Mouse (Mus musculus): Measurements from ENCODE around the gene Qk. TPM values are rescaled to one million over a fixed set of nuclear protein-coding genes. Genes with fewer than 3 reads are reported as not detected.

Gene Qk
- total and polyA plus RNA-seq, 3 experiments, result 58.4 to 1,938 (median 128) TPM

GRCm38 (mm10) chr17:10209154-10209777, 110.4 kb downstream of the Qk start:
- H3K4me1 ChIP-seq (ENCODE audit: control insufficient read depth in 1 of 2, insufficient read depth in 2 of 2, low read length in 2 of 2), result no peaks in the 10 kb centered on the region
- H3K4me3 ChIP-seq (ENCODE audit: control insufficient read depth in 1 of 2, insufficient read depth in 1 of 2, low read depth in 2 of 2, low read length in 2 of 2), result no peak overlapping the region
- no peaks in the 10 kb centered on the region for H3K27me3 ChIP-seq (ENCODE audit: control insufficient read depth in 1 of 2, insufficient read depth in 2 of 2, low read length in 2 of 2)
- H3K9me3 ChIP-seq (replicated peaks; ENCODE audit: insufficient read depth, low read length), result no peaks in the 10 kb centered on the region
- H3K79me2 ChIP-seq (ENCODE audit: control insufficient read depth, insufficient read depth, low read length, poor library complexity), result no peaks in the 10 kb centered on the region
- H3K27ac ChIP-seq (ENCODE audit: control insufficient read depth, low read depth, low read length), result no peak overlapping the region
- H3K36me3 ChIP-seq (ENCODE audit: control insufficient read depth in 1 of 2, insufficient read depth in 2 of 2, low read length in 2 of 2), result peaks cover 0 to 13% of the 10 kb centered on the region in 2 experiments; a peak in 2 of 4 replicates
- TF ChIP-seq E2F4 (IDR thresholded peaks at IDR 0.05; ENCODE audit: borderline replicate concordance, low read depth, low read length) (no peak), ZC3H11A (IDR thresholded peaks at IDR 0.05; ENCODE audit: low read depth, low read length) (no peak), MAZ (IDR thresholded peaks at IDR 0.05; ENCODE audit: low read depth, low read length) (no peak), SMC3 (IDR thresholded peaks at IDR 0.05; ENCODE audit: low read depth, low read length) (no peak), JUND (IDR thresholded peaks at IDR 0.05; ENCODE audit: low read depth, low read length) (no peak), UBTF (IDR thresholded peaks at IDR 0.05; ENCODE audit: borderline replicate concordance, insufficient read depth, low read depth, low read length) (no peak), TCF12 (IDR thresholded peaks at IDR 0.05; ENCODE audit: low read depth, low read length) (no peak), BHLHE40 (IDR thresholded peaks at IDR 0.05; ENCODE audit: borderline replicate concordance, low read depth, low read length) (no peak), CTCF (IDR thresholded peaks at IDR 0.05 in 2 of 3, conservative IDR thresholded peaks at IDR 0.05 in 1 of 3; ENCODE audit: control insufficient read depth in 1 of 3, insufficient read depth in 1 of 3, low read depth in 2 of 3, low read length in 3 of 3, poor library complexity in 1 of 3, severe bottlenecking in 1 of 3) (no peak), USF2 (IDR thresholded peaks at IDR 0.05; ENCODE audit: borderline replicate concordance in 1 of 2, insufficient read depth in 1 of 2, low read depth in 1 of 2, low read length in 2 of 2) (no peak), RAD21 (IDR thresholded peaks at IDR 0.05; ENCODE audit: low read depth, low read length) (no peak), ETS1 (IDR thresholded peaks at IDR 0.05; ENCODE audit: low read depth, low read length) (no peak)
- no peak overlapping the region for H3K9ac ChIP-seq (ENCODE audit: control insufficient read depth, low read depth, low read length, poor library complexity, severe bottlenecking)
- DNase-seq (ENCODE audit: low read depth, low spot score), result no peak

- no peak for DNase-seq (ENCODE audit: low read depth, low spot score)
- no peak overlapping the region for H3K27ac ChIP-seq (ENCODE audit: control insufficient read depth, low read depth, low read length)
- H3K36me3 ChIP-seq (ENCODE audit: control insufficient read depth in 1 of 2, insufficient read depth in 2 of 2, low read length in 2 of 2), result no peaks in the 10 kb centered on the region; a peak in 2 of 4 replicates
- H3K4me1 ChIP-seq (ENCODE audit: control insufficient read depth in 1 of 2, insufficient read depth in 2 of 2, low read length in 2 of 2), result no peaks in the 10 kb centered on the region
- H3K79me2 ChIP-seq (ENCODE audit: control insufficient read depth, insufficient read depth, low read length, poor library complexity), result no peaks in the 10 kb centered on the region
- TF ChIP-seq CHD2 (IDR thresholded peaks at IDR 0.05; ENCODE audit: low read length), result no peak
- no peak for TF ChIP-seq POLR2AphosphoS2 (IDR thresholded peaks at IDR 0.05; ENCODE audit: low read length)
- no peak for TF ChIP-seq RCOR1 (IDR thresholded peaks at IDR 0.05; ENCODE audit: low read depth, low read length)
- TF ChIP-seq NRF1 (IDR thresholded peaks at IDR 0.05; ENCODE audit: insufficient read depth, low read depth, low read length, poor library complexity, severe bottlenecking), result no peak
- TF ChIP-seq SMC3 (IDR thresholded peaks at IDR 0.05; ENCODE audit: low read depth, low read length), result no peak
- TF ChIP-seq E2F4 (IDR thresholded peaks at IDR 0.05; ENCODE audit: borderline replicate concordance, low read depth, low read length), result no peak
- H3K9ac ChIP-seq (ENCODE audit: control insufficient read depth, low read depth, low read length, poor library complexity, severe bottlenecking), result no peak overlapping the region
- H3K27me3 ChIP-seq (ENCODE audit: control insufficient read depth in 1 of 2, insufficient read depth in 2 of 2, low read length in 2 of 2), result no peaks in the 10 kb centered on the region
- no peaks in the 10 kb centered on the region for H3K9me3 ChIP-seq (replicated peaks; ENCODE audit: insufficient read depth, low read length)
- no peak overlapping the region for H3K4me3 ChIP-seq (ENCODE audit: control insufficient read depth in 1 of 2, insufficient read depth in 1 of 2, low read depth in 2 of 2, low read length in 2 of 2)
Observed at GRCm38 (mm10) chr17:10198662-10199061, 121.0 kb downstream of the Qk start.

Data from MEL (cell line).